Mouse (Mus musculus): ENCODE data around the gene Cdca8. TPM values are rescaled to one million over a fixed set of nuclear protein-coding genes. Genes with fewer than 3 reads are reported as not detected.

Cdca8 gene
- polyA plus RNA-seq, 1 experiment from 2014 or later, result 190 TPM

- H3K4me1 ChIP-seq (replicated peaks; ENCODE audit: control insufficient read depth, insufficient read depth, low read length), result no peaks in the 10 kb centered on the region
- WGBS, result 77% methylated on average over 5 of the region's 5 CpGs
- no peaks in the 10 kb centered on the region for H3K27me3 ChIP-seq (replicated peaks; ENCODE audit: control insufficient read depth, insufficient read depth, low read length)
- no peak for ATAC-seq (replicated peaks; ENCODE audit: low FRiP score)
- H3K9ac ChIP-seq (ENCODE audit: low read depth, low read length), result no peak overlapping the region
- no peak overlapping the region for H3K27ac ChIP-seq (ENCODE audit: low read depth, low read length)
- no peak overlapping the region for H3K4me3 ChIP-seq (ENCODE audit: low read depth, low read length)
- no peaks in the 10 kb centered on the region for H3K9me3 ChIP-seq (ENCODE audit: control insufficient read depth, low read length)
- peaks cover 5% of the 10 kb centered on the region; the same call in 1 of the 2 replicates for H3K36me3 ChIP-seq (ENCODE audit: control insufficient read depth, insufficient read depth, low read length)
- no peak overlapping the region for H3K4me2 ChIP-seq
- no peak for DNase-seq (ENCODE audit: low spot score)
Observed at GRCm38 (mm10) chr4:124943781-124944180, 4.7 kb upstream of the Cdca8 start.

- no peak overlapping the region for H3K9ac ChIP-seq (ENCODE audit: low read depth, low read length)
- H3K4me3 ChIP-seq (ENCODE audit: low read depth, low read length), result no peak overlapping the region
- H3K27ac ChIP-seq (ENCODE audit: low read depth, low read length), result no peak overlapping the region
- no peaks in the 10 kb centered on the region for H3K27me3 ChIP-seq (replicated peaks; ENCODE audit: control insufficient read depth, insufficient read depth, low read length)
- peaks cover under 1% of the 10 kb centered on the region; the same call in 1 of the 2 replicates for H3K4me1 ChIP-seq (replicated peaks; ENCODE audit: control insufficient read depth, insufficient read depth, low read length)
- WGBS, result 6% methylated on average over 4 of the region's 4 CpGs
- no peak overlapping the region for H3K4me2 ChIP-seq
- H3K9me3 ChIP-seq (ENCODE audit: control insufficient read depth, low read length), result no peaks in the 10 kb centered on the region
- ATAC-seq (replicated peaks; ENCODE audit: low FRiP score) (no peak; the same call in 1 of the 2 replicates), DNase-seq (ENCODE audit: low spot score) (peak; percentile 82)
- H3K36me3 ChIP-seq (ENCODE audit: control insufficient read depth, insufficient read depth, low read length), result peaks cover 8% of the 10 kb centered on the region; the same call in 1 of the 2 replicates
Observed at GRCm38 (mm10) chr4:124943022-124943421, 3.9 kb upstream of the Cdca8 start.

- peak within 1 kb of the TSS; percentile 87 for H3K4me3 ChIP-seq (ENCODE audit: low read depth, low read length)
- DNase-seq (ENCODE audit: low spot score) (peak; percentile 85), ATAC-seq (replicated peaks; ENCODE audit: low FRiP score) (peak; percentile 99)
- H3K9ac ChIP-seq (ENCODE audit: low read depth, low read length), result peak within 1 kb of the TSS; percentile 94
- no peaks in the 10 kb centered on the region for H3K27me3 ChIP-seq (replicated peaks; ENCODE audit: control insufficient read depth, insufficient read depth, low read length)
- H3K9me3 ChIP-seq (ENCODE audit: control insufficient read depth, low read length), result no peaks in the 10 kb centered on the region
- H3K4me1 ChIP-seq (replicated peaks; ENCODE audit: control insufficient read depth, insufficient read depth, low read length), result peaks cover 13% of the 10 kb centered on the region
- H3K27ac ChIP-seq (ENCODE audit: low read depth, low read length), result peak within 1 kb of the TSS; percentile 71
- WGBS, result under 1% methylated on average over 52 of the region's 52 CpGs
- H3K36me3 ChIP-seq (ENCODE audit: control insufficient read depth, insufficient read depth, low read length), result peaks cover 7% of the 10 kb centered on the region; the same call in 1 of the 2 replicates
- H3K4me2 ChIP-seq, result peak within 1 kb of the TSS; percentile 93
Observed at GRCm38 (mm10) chr4:124936613-124937471, 2.3 kb downstream of the Cdca8 start, which contains the start of gene 9930104L06Rik. Gene 9930104L06Rik, plus strand, starts transcription at chr4:124937048.

GRCm38 (mm10) chr4:124928102-124928501 lies 11.0 kb downstream of the Cdca8 start:
- H3K36me3 ChIP-seq (ENCODE audit: control insufficient read depth, insufficient read depth, low read length), result peaks cover 44% of the 10 kb centered on the region
- no peaks in the 10 kb centered on the region for H3K9me3 ChIP-seq (ENCODE audit: control insufficient read depth, low read length)
- H3K4me3 ChIP-seq (ENCODE audit: low read depth, low read length), result no peak overlapping the region
- ATAC-seq (replicated peaks; ENCODE audit: low FRiP score), result no peak
- no peaks in the 10 kb centered on the region for H3K27me3 ChIP-seq (replicated peaks; ENCODE audit: control insufficient read depth, insufficient read depth, low read length)
- no peak overlapping the region for H3K9ac ChIP-seq (ENCODE audit: low read depth, low read length)
- DNase-seq (ENCODE audit: low spot score), result no peak
- H3K27ac ChIP-seq (ENCODE audit: low read depth, low read length), result no peak overlapping the region
- 89% methylated on average over 5 of the region's 5 CpGs for WGBS
- H3K4me2 ChIP-seq, result no peak overlapping the region
- H3K4me1 ChIP-seq (replicated peaks; ENCODE audit: control insufficient read depth, insufficient read depth, low read length), result no peaks in the 10 kb centered on the region

- 13% methylated on average over 21 of the region's 21 CpGs for WGBS
- DNase-seq (ENCODE audit: low spot score), result no peak
- Histone ChIP-seq H3K4me1 (replicated peaks; ENCODE audit: control insufficient read depth, insufficient read depth, low read length) (peaks cover 7% of the 10 kb centered on the region), H3K27ac (ENCODE audit: low read depth, low read length) (no peak overlapping the region), H3K4me3 (ENCODE audit: low read depth, low read length) (no peak overlapping the region), H3K4me2 (peak overlapping the region; percentile 53), H3K9me3 (ENCODE audit: control insufficient read depth, low read length) (no peaks in the 10 kb centered on the region), H3K36me3 (ENCODE audit: control insufficient read depth, insufficient read depth, low read length) (no peaks in the 10 kb centered on the region), H3K27me3 (replicated peaks; ENCODE audit: control insufficient read depth, insufficient read depth, low read length) (no peaks in the 10 kb centered on the region; the same call in 1 of the 2 replicates), H3K9ac (ENCODE audit: low read depth, low read length) (no peak overlapping the region)
- no peak for ATAC-seq (replicated peaks; ENCODE audit: low FRiP score)
Observed at GRCm38 (mm10) chr4:124905971-124906822, 32.9 kb downstream of the Cdca8 start.

GRCm38 (mm10) chr4:124905417-124905816 lies 33.7 kb downstream of the Cdca8 start:
- H3K36me3 ChIP-seq (ENCODE audit: control insufficient read depth, insufficient read depth, low read length), result no peaks in the 10 kb centered on the region
- ATAC-seq (replicated peaks; ENCODE audit: low FRiP score) (no peak), DNase-seq (ENCODE audit: low spot score) (no peak)
- H3K27me3 ChIP-seq (replicated peaks; ENCODE audit: control insufficient read depth, insufficient read depth, low read length), result no peaks in the 10 kb centered on the region; the same call in 1 of the 2 replicates
- WGBS, result 62% methylated on average over 4 of the region's 4 CpGs
- no peak overlapping the region for H3K9ac ChIP-seq (ENCODE audit: low read depth, low read length)
- H3K4me2 ChIP-seq, result no peak overlapping the region
- no peak overlapping the region for H3K27ac ChIP-seq (ENCODE audit: low read depth, low read length)
- no peaks in the 10 kb centered on the region for H3K9me3 ChIP-seq (ENCODE audit: control insufficient read depth, low read length)
- peaks cover 7% of the 10 kb centered on the region for H3K4me1 ChIP-seq (replicated peaks; ENCODE audit: control insufficient read depth, insufficient read depth, low read length)
- no peak overlapping the region for H3K4me3 ChIP-seq (ENCODE audit: low read depth, low read length)

- H3K36me3 ChIP-seq (ENCODE audit: control insufficient read depth, insufficient read depth, low read length), result no peaks in the 10 kb centered on the region
- H3K4me2 ChIP-seq, result peak overlapping the region; percentile 3
- H3K27me3 ChIP-seq (replicated peaks; ENCODE audit: control insufficient read depth, insufficient read depth, low read length), result peaks cover 27% of the 10 kb centered on the region
- 43% methylated on average over 5 of the region's 5 CpGs for WGBS
- ATAC-seq (replicated peaks; ENCODE audit: low FRiP score) (peak; percentile 71), DNase-seq (ENCODE audit: low spot score) (no peak)
- peaks cover 9% of the 10 kb centered on the region for H3K4me1 ChIP-seq (replicated peaks; ENCODE audit: control insufficient read depth, insufficient read depth, low read length)
- H3K27ac ChIP-seq (ENCODE audit: low read depth, low read length), result no peak overlapping the region
- H3K9ac ChIP-seq (ENCODE audit: low read depth, low read length), result no peak overlapping the region
- H3K9me3 ChIP-seq (ENCODE audit: control insufficient read depth, low read length), result no peaks in the 10 kb centered on the region
- H3K4me3 ChIP-seq (ENCODE audit: low read depth, low read length), result no peak overlapping the region
Observed at GRCm38 (mm10) chr4:124899906-124900305, 39.2 kb downstream of the Cdca8 start.

GRCm38 (mm10) chr4:124898428-124898827 lies 40.7 kb downstream of the Cdca8 start:
- ATAC-seq (replicated peaks; ENCODE audit: low FRiP score), result no peak
- 70% methylated on average over 10 of the region's 10 CpGs for WGBS
- H3K4me2 ChIP-seq, result no peak overlapping the region

More at GRCm38 (mm10) chr4:124898428-124898827, 40.7 kb downstream of the Cdca8 start:
- no peak overlapping the region for H3K9ac ChIP-seq (ENCODE audit: low read depth, low read length)
- peaks cover 42% of the 10 kb centered on the region for H3K27me3 ChIP-seq (replicated peaks; ENCODE audit: control insufficient read depth, insufficient read depth, low read length)
- H3K27ac ChIP-seq (ENCODE audit: low read depth, low read length), result no peak overlapping the region
- DNase-seq (ENCODE audit: low spot score), result no peak
- H3K36me3 ChIP-seq (ENCODE audit: control insufficient read depth, insufficient read depth, low read length), result no peaks in the 10 kb centered on the region
- no peak overlapping the region for H3K4me3 ChIP-seq (ENCODE audit: low read depth, low read length)
- no peaks in the 10 kb centered on the region for H3K9me3 ChIP-seq (ENCODE audit: control insufficient read depth, low read length)
- peaks cover 11% of the 10 kb centered on the region for H3K4me1 ChIP-seq (replicated peaks; ENCODE audit: control insufficient read depth, insufficient read depth, low read length)

Measured in liver, embryonic 11.5 days (tissue).